Comparison of ENCODE assay signal across 7 mouse cellular contexts in genomic region chr2:140670963-140671702, GRCm38 (mm10). TPM values are rescaled to one million over a fixed set of nuclear protein-coding genes. Genes with fewer than 3 reads are reported as not detected.
DNase-seq lines count a peak whose midpoint lies in the region; ATAC-seq and TF ChIP-seq lines count a peak whose summit lies in the region.

Gene Flrt3 (minus strand): TSS chr2:140671469.

- peak within 1 kb of the TSS; percentile 79 for H3K9ac ChIP-seq in embryonic facial prominence, embryonic 13.5 days
- peak within 1 kb of the TSS; percentile 58 for H3K9ac ChIP-seq in limb, embryonic 11.5 days (ENCODE audit: low read length)
- H3K9ac ChIP-seq in midbrain, embryonic 12.5 days (replicated peaks), result peak within 1 kb of the TSS; percentile 77
- peak within 1 kb of the TSS; percentile 56 for H3K9ac ChIP-seq in stomach, embryonic 14.5 days (replicated peaks; ENCODE audit: low read depth, low read length)

- TF ChIP-seq CTCF in brain, embryonic 14.5 days (IDR thresholded peaks at IDR 0.05; ENCODE audit: borderline replicate concordance, extremely low read depth, insufficient read depth, insufficient read length), result peak; percentile 89

- H3K4me2 ChIP-seq in embryonic facial prominence, embryonic 13.5 days, result peak within 1 kb of the TSS; percentile 66
- H3K4me2 ChIP-seq in limb, embryonic 11.5 days (ENCODE audit: low read depth, severe bottlenecking), result peak within 1 kb of the TSS; percentile 54
- H3K4me2 ChIP-seq in midbrain, embryonic 12.5 days (replicated peaks), result peak within 1 kb of the TSS; percentile 62
- H3K4me2 ChIP-seq in stomach, embryonic 14.5 days (replicated peaks; ENCODE audit: low read depth, low read length), result peak within 1 kb of the TSS; percentile 58

- WGBS in embryonic facial prominence, embryonic 13.5 days, result under 1% methylated on average over 26 of the region's 26 CpGs
- WGBS in limb, embryonic 11.5 days, result under 1% methylated on average over 26 of the region's 26 CpGs
- WGBS in midbrain, embryonic 12.5 days, result 1% methylated on average over 26 of the region's 26 CpGs
- WGBS in stomach, embryonic 14.5 days, result 0% methylated on average over 26 of the region's 26 CpGs

- H3K27ac ChIP-seq in embryonic facial prominence, embryonic 13.5 days, result peak within 1 kb of the TSS; percentile 91
- H3K27ac ChIP-seq in limb, embryonic 11.5 days (replicated peaks; ENCODE audit: low read depth, low read length), result peak within 1 kb of the TSS; percentile 24
- H3K27ac ChIP-seq in midbrain, embryonic 12.5 days (replicated peaks), result peak within 1 kb of the TSS; percentile 92
- H3K27ac ChIP-seq in stomach, embryonic 14.5 days (ENCODE audit: low read length), result peak within 1 kb of the TSS; percentile 76

- H3K27me3 ChIP-seq in embryonic facial prominence, embryonic 13.5 days, result no peaks in the 10 kb centered on the region
- H3K27me3 ChIP-seq in limb, embryonic 11.5 days (ENCODE audit: control insufficient read depth, insufficient read depth, low read length), result no peaks in the 10 kb centered on the region
- no peaks in the 10 kb centered on the region for H3K27me3 ChIP-seq in midbrain, embryonic 12.5 days
- no peaks in the 10 kb centered on the region for H3K27me3 ChIP-seq in stomach, embryonic 14.5 days (ENCODE audit: control insufficient read depth, insufficient read depth, low read length)

- peaks cover 14% of the 10 kb centered on the region for H3K4me1 ChIP-seq in embryonic facial prominence, embryonic 13.5 days
- H3K4me1 ChIP-seq in limb, embryonic 11.5 days (ENCODE audit: control insufficient read depth, insufficient read depth, low read length), result peaks cover 6% of the 10 kb centered on the region
- peaks cover 12% of the 10 kb centered on the region for H3K4me1 ChIP-seq in midbrain, embryonic 12.5 days
- H3K4me1 ChIP-seq in stomach, embryonic 14.5 days (ENCODE audit: control insufficient read depth, insufficient read depth, low read length), result peaks cover 7% of the 10 kb centered on the region; the same call in 1 of the 2 replicates

- peak within 1 kb of the TSS; percentile 71 for H3K4me3 ChIP-seq in embryonic facial prominence, embryonic 13.5 days
- peak within 1 kb of the TSS; percentile 49 for H3K4me3 ChIP-seq in limb, embryonic 11.5 days (ENCODE audit: low read depth, low read length)
- H3K4me3 ChIP-seq in midbrain, embryonic 12.5 days, result peak within 1 kb of the TSS; percentile 67
- H3K4me3 ChIP-seq in stomach, embryonic 14.5 days (ENCODE audit: low read depth, low read length), result peak within 1 kb of the TSS; percentile 53

- TF ChIP-seq POLR2A in brain, embryonic 14.5 days (IDR thresholded peaks at IDR 0.05; ENCODE audit: borderline replicate concordance, extremely low read depth, insufficient read depth, insufficient read length, poor library complexity, severe bottlenecking), result peak; percentile 71; the same call in 1 of the 2 replicates

- peak; percentile 99 for ATAC-seq in embryonic facial prominence, embryonic 13.5 days (ENCODE audit: insufficient number of reproducible peaks, insufficient read depth, low FRiP score, low TSS enrichment, low read depth)
- ATAC-seq in limb, embryonic 11.5 days (ENCODE audit: insufficient number of reproducible peaks, low FRiP score, low TSS enrichment, low read depth), result peak; percentile 97
- ATAC-seq in midbrain, embryonic 12.5 days (ENCODE audit: low FRiP score, low read depth), result peak; percentile 96
- peak; percentile 98 for ATAC-seq in stomach, embryonic 14.5 days (ENCODE audit: insufficient number of reproducible peaks, insufficient read depth, low FRiP score, low read depth)

- no peaks in the 10 kb centered on the region for H3K36me3 ChIP-seq in embryonic facial prominence, embryonic 13.5 days
- H3K36me3 ChIP-seq in limb, embryonic 11.5 days (ENCODE audit: control insufficient read depth, insufficient read depth, low read length), result no peaks in the 10 kb centered on the region
- H3K36me3 ChIP-seq in midbrain, embryonic 12.5 days, result no peaks in the 10 kb centered on the region
- H3K36me3 ChIP-seq in stomach, embryonic 14.5 days (ENCODE audit: control insufficient read depth, insufficient read depth, low read length), result no peaks in the 10 kb centered on the region

- no peaks in the 10 kb centered on the region for H3K9me3 ChIP-seq in embryonic facial prominence, embryonic 13.5 days
- H3K9me3 ChIP-seq in limb, embryonic 11.5 days (ENCODE audit: control insufficient read depth, low read length), result no peaks in the 10 kb centered on the region
- H3K9me3 ChIP-seq in midbrain, embryonic 12.5 days, result no peaks in the 10 kb centered on the region
- no peaks in the 10 kb centered on the region for H3K9me3 ChIP-seq in stomach, embryonic 14.5 days (ENCODE audit: control insufficient read depth, low read depth, low read length)

- DNase-seq in brain, embryonic 14.5 days (ENCODE audit: low read depth), result peak; percentile 99
- peak; percentile 55 for DNase-seq in heart, adult 8-10 months (ENCODE audit: low spot score)
- DNase-seq in kidney, adult 8-10 months, result peak; percentile 88 to 91
- peak; percentile 91 for DNase-seq in limb, embryonic 11.5 days (ENCODE audit: low spot score)

RNA-seq across cellular contexts. Expression of gene Flrt3, which starts in this region (rescaled TPM):
- polyA plus RNA-seq in brain, embryonic 14.5 days (2012; rRNA removed), result 13.9 and 18.1 TPM in 2 replicates
- polyA plus RNA-seq in embryonic facial prominence, embryonic 13.5 days (2015; fragmentation: Nextera tagmentation; extraction: Ambion mirVana), result 76.2 and 82.9 TPM in 2 replicates
- under 1 TPM; 0.14 to 0.35 (median 0.28) TPM for total RNA-seq in heart, adult 8-10 months (2022)
- 72.8 and 74.9 TPM in 2 replicates for polyA plus RNA-seq in limb, embryonic 11.5 days (2014; fragmentation: Nextera tagmentation; extraction: Ambion mirVana)
- 65.3 and 84.9 TPM in 2 replicates for polyA plus RNA-seq in midbrain, embryonic 12.5 days (2016; fragmentation: Nextera tagmentation; extraction: Ambion mirVana)
- polyA plus RNA-seq in stomach, embryonic 14.5 days (2014; fragmentation: Nextera tagmentation; extraction: Ambion mirVana), result 24.0 and 25.1 TPM in 2 replicates

Comparison
In these comparisons a context has a peak if more than half of its experiments do, and no peak if none do; other contexts are left out.
1. Peak in every context shown above with its lines: DNase-seq, ATAC-seq, H3K4me3 ChIP-seq and H3K27ac ChIP-seq.
2. Peak in DNase-seq in heart, adult 8-10 months; RNA of the gene not detected or under 1 TPM.
3. H3K27ac ChIP-seq: peak in every context shown above with its lines; median percentile 92 in midbrain, embryonic 12.5 days; 91 in embryonic facial prominence, embryonic 13.5 days; 76 in stomach, embryonic 14.5 days; 24 in limb, embryonic 11.5 days.